Mouse (Mus musculus) hindbrain, embryonic 16.5 days (tissue): ENCODE data around the gene Nsf. TPM values are rescaled to one million over a fixed set of nuclear protein-coding genes. Genes with fewer than 3 reads are reported as not detected.

Source experiments
- ATAC-seq: fragments of 200-750 bp; cut with Nextera tagmentation; 2 replicates; pipeline ENCODE4 v1.8.0; 2017; ENCODE audit warnings: moderate TSS enrichment, moderate library complexity
- H3K27ac ChIP-seq: fragments of 300-500 bp; sonication (generic); 2 replicates; pipeline ENCODE4 v1.5.1; 2014; ENCODE audit warnings: low read depth, mild to moderate bottlenecking, control low read depth, low read length, moderate library complexity
- H3K27me3 ChIP-seq: fragments of 300-500 bp; sonication (generic); replicated peaks from 2 replicates; pipeline ENCODE4 v1.6.1; 2014; ENCODE audit warnings: low read length; ENCODE audit not compliant: control insufficient read depth, insufficient read depth
- H3K36me3 ChIP-seq: fragments of 300-500 bp; sonication (generic); 2 replicates; pipeline ENCODE4 v1.6.1; 2014; ENCODE audit warnings: mild to moderate bottlenecking, low read length, moderate library complexity, mixed read lengths; ENCODE audit not compliant: control insufficient read depth, insufficient read depth
- H3K4me1 ChIP-seq: fragments of 300-500 bp; sonication (generic); 2 replicates; pipeline ENCODE4 v1.6.1; 2014; ENCODE audit warnings: low read depth, low read length; ENCODE audit not compliant: control insufficient read depth, insufficient read depth
- H3K4me2 ChIP-seq: fragments of 300-500 bp; sonication (generic); 2 replicates; pipeline ENCODE4 v1.6.1; 2014; ENCODE audit warnings: mild to moderate bottlenecking, low read length, control low read depth, moderate library complexity
- H3K4me3 ChIP-seq: fragments of 300-500 bp; sonication (generic); 2 replicates; pipeline ENCODE4 v1.5.1; 2014; ENCODE audit warnings: mild to moderate bottlenecking, low read length, control low read depth, moderate library complexity
- H3K9ac ChIP-seq: fragments of 300-500 bp; sonication (generic); 2 replicates; pipeline ENCODE4 v1.6.1; 2014; ENCODE audit warnings: low read depth, mild to moderate bottlenecking, control low read depth, low read length, moderate library complexity
- H3K9me3 ChIP-seq: fragments of 300-500 bp; sonication (generic); 2 replicates; pipeline ENCODE4 v1.6.1; 2014; ENCODE audit warnings: mild to moderate bottlenecking, low read length, moderate library complexity; ENCODE audit not compliant: control insufficient read depth
- WGBS: fragments of 180-500 bp; shearing (Covaris S2); extraction: QIAGEN DNeasy Blood & Tissue Kit; methylation state at CpG from one replicate; pipeline ENCODE4 v1.1.7; 2014; 5-methylcytosine and 5-hydroxymethylcytosine counted together
- polyA plus RNA-seq: library from polyadenylated mRNA; unstranded; fragments of >200 nt; fragmentation: Nextera tagmentation; extraction: Ambion mirVana; gene quantifications from 2 replicates; pipeline ENCODE4 v1.2.1, GENCODE M21; 2015

Gene Nsf
- polyA plus RNA-seq, 1 experiment from 2014 or later: 239 TPM

GRCm38 (mm10) chr11:103814808-103815207, 139.0 kb downstream of the Nsf start:
- Histone ChIP-seq H3K4me1 (peaks cover 16% of the 10 kb centered on the region), H3K27me3 (no peaks in the 10 kb centered on the region), H3K4me2 (no peak overlapping the region), H3K9ac (no peak overlapping the region), H3K9me3 (no peaks in the 10 kb centered on the region), H3K36me3 (peaks cover 10% of the 10 kb centered on the region), H3K4me3 (no peak overlapping the region), H3K27ac (no peak overlapping the region)
- WGBS: 57% methylated on average over 3 of the region's 3 CpGs
- no peak for ATAC-seq

GRCm38 (mm10) chr11:103811246-103811645, 142.6 kb downstream of the Nsf start:
- no peak overlapping the region for H3K9ac ChIP-seq
- H3K4me1 ChIP-seq: peaks cover 37% of the 10 kb centered on the region
- ATAC-seq: no peak
- no peak overlapping the region for H3K4me3 ChIP-seq
- peaks cover 7% of the 10 kb centered on the region; the same call in 1 of the 2 replicates for H3K36me3 ChIP-seq
- H3K9me3 ChIP-seq: no peaks in the 10 kb centered on the region
- H3K4me2 ChIP-seq: peak overlapping the region; percentile 97; the same call in 1 of the 2 replicates
- H3K27ac ChIP-seq: no peak overlapping the region
- 39% methylated on average over 25 of the region's 25 CpGs for WGBS
- H3K27me3 ChIP-seq: no peaks in the 10 kb centered on the region

GRCm38 (mm10) chr11:103810631-103811030, 143.2 kb downstream of the Nsf start:
- 17% methylated on average over 12 of the region's 12 CpGs for WGBS
- Histone ChIP-seq H3K27me3 (no peaks in the 10 kb centered on the region), H3K4me2 (peak overlapping the region; percentile 97), H3K9ac (peak overlapping the region; percentile 82), H3K9me3 (no peaks in the 10 kb centered on the region), H3K4me3 (peak overlapping the region; percentile 57), H3K36me3 (peaks cover 7% of the 10 kb centered on the region; the same call in 1 of the 2 replicates), H3K27ac (peak overlapping the region; percentile 83), H3K4me1 (peaks cover 34% of the 10 kb centered on the region)
- ATAC-seq: 0 out of 2 replicates have a peak, but pooled peaks have one; percentile 7

GRCm38 (mm10) chr11:103809611-103810598, 144.0 kb downstream of the Nsf start:
- Histone ChIP-seq H3K4me2 (peak overlapping the region; percentile 97), H3K9me3 (no peaks in the 10 kb centered on the region), H3K27ac (peak overlapping the region; percentile 83), H3K9ac (peak overlapping the region; percentile 82), H3K4me3 (peak overlapping the region; percentile 57), H3K36me3 (peaks cover 7% of the 10 kb centered on the region; the same call in 1 of the 2 replicates), H3K4me1 (peaks cover 30% of the 10 kb centered on the region), H3K27me3 (no peaks in the 10 kb centered on the region)
- ATAC-seq: peak; percentile 61
- under 1% methylated on average over 89 of the region's 107 CpGs for WGBS

GRCm38 (mm10) chr11:103808771-103809610, 144.9 kb downstream of the Nsf start:
- Histone ChIP-seq H3K27me3 (no peaks in the 10 kb centered on the region), H3K4me2 (peak overlapping the region; percentile 97), H3K4me1 (peaks cover 30% of the 10 kb centered on the region), H3K27ac (peak overlapping the region; percentile 83), H3K36me3 (peaks cover 7% of the 10 kb centered on the region; the same call in 1 of the 2 replicates), H3K4me3 (peak overlapping the region; percentile 57), H3K9ac (peak overlapping the region; percentile 82), H3K9me3 (no peaks in the 10 kb centered on the region)
- ATAC-seq: no peak
- WGBS: 3% methylated on average over 29 of the region's 29 CpGs

GRCm38 (mm10) chr11:103807966-103808365, 145.9 kb downstream of the Nsf start:
- peak overlapping the region; percentile 57 for H3K4me3 ChIP-seq
- H3K27me3 ChIP-seq: no peaks in the 10 kb centered on the region
- H3K4me1 ChIP-seq: peaks cover 30% of the 10 kb centered on the region
- 25% methylated on average over 12 of the region's 12 CpGs for WGBS
- H3K9me3 ChIP-seq: no peaks in the 10 kb centered on the region
- ATAC-seq: peak; percentile 58
- peak overlapping the region; percentile 97 for H3K4me2 ChIP-seq
- H3K36me3 ChIP-seq: peaks cover 7% of the 10 kb centered on the region; the same call in 1 of the 2 replicates
- H3K9ac ChIP-seq: peak overlapping the region; percentile 53
- peak overlapping the region; percentile 69 for H3K27ac ChIP-seq

GRCm38 (mm10) chr11:103804804-103805203, 149.1 kb downstream of the Nsf start:
- no peaks in the 10 kb centered on the region for H3K9me3 ChIP-seq
- no peaks in the 10 kb centered on the region for H3K36me3 ChIP-seq
- no peak for ATAC-seq
- peaks cover 21% of the 10 kb centered on the region for H3K4me1 ChIP-seq
- H3K9ac ChIP-seq: no peak overlapping the region
- H3K27ac ChIP-seq: no peak overlapping the region
- H3K4me2 ChIP-seq: no peak overlapping the region
- H3K27me3 ChIP-seq: no peaks in the 10 kb centered on the region
- no peak overlapping the region for H3K4me3 ChIP-seq
- 79% methylated on average over 4 of the region's 4 CpGs for WGBS

GRCm38 (mm10) chr11:103804126-103804525, 149.7 kb downstream of the Nsf start:
- WGBS: 87% methylated on average over 11 of the region's 11 CpGs
- no peak for ATAC-seq
- Histone ChIP-seq H3K9me3 (no peaks in the 10 kb centered on the region), H3K36me3 (no peaks in the 10 kb centered on the region), H3K4me2 (no peak overlapping the region), H3K27me3 (no peaks in the 10 kb centered on the region), H3K4me1 (peaks cover 14% of the 10 kb centered on the region), H3K9ac (no peak overlapping the region), H3K27ac (no peak overlapping the region), H3K4me3 (no peak overlapping the region)
